Mouse (Mus musculus) ES-E14 (cell line): Measurements from ENCODE around the gene Slc9a9.

Source experiments
- CHD2 ChIP-seq: IDR thresholded peaks from 2 replicates; pipeline ENCODE4 v1.6.1; 2014; ENCODE audit warnings: mild to moderate bottlenecking, low read depth, low read length, inconsistent platforms
- MAFK ChIP-seq: IDR thresholded peaks from 2 replicates; pipeline ENCODE4 v1.6.1; 2014; ENCODE audit warnings: mild to moderate bottlenecking, low read depth, low read length, inconsistent platforms; ENCODE audit not compliant: insufficient read depth
- ZC3H11A ChIP-seq: IDR thresholded peaks from 2 replicates; pipeline ENCODE4 v1.6.1; 2012; ENCODE audit warnings: low read depth, mild to moderate bottlenecking, inconsistent platforms, low read length, borderline replicate concordance

DNA sequence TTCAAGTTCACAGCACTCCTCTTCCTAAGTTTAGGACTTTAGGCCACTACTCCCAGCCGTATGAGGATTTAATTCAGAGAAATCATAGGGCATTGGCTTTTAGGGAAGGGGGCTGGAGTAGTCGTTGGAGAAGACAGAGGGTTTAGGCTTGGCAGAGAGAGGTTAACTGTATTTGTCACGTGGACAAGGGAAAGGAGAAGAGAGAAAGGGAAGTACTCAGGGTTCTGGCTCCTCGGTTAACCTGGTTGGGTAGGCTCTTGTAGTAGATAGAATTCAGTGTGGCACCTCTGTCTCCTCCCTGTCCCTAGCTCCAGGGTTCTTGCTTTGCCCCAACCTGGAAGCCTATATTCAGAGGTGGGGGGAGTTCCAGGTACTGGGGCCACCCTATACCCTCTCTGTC, 4.5 kb upstream of the Slc9a9 start:
- TF ChIP-seq MAFK (no peak), ZC3H11A (no peak), CHD2 (no peak)
